ENCODE assay signal across 8 mouse cellular contexts in the genomic region with DNA sequence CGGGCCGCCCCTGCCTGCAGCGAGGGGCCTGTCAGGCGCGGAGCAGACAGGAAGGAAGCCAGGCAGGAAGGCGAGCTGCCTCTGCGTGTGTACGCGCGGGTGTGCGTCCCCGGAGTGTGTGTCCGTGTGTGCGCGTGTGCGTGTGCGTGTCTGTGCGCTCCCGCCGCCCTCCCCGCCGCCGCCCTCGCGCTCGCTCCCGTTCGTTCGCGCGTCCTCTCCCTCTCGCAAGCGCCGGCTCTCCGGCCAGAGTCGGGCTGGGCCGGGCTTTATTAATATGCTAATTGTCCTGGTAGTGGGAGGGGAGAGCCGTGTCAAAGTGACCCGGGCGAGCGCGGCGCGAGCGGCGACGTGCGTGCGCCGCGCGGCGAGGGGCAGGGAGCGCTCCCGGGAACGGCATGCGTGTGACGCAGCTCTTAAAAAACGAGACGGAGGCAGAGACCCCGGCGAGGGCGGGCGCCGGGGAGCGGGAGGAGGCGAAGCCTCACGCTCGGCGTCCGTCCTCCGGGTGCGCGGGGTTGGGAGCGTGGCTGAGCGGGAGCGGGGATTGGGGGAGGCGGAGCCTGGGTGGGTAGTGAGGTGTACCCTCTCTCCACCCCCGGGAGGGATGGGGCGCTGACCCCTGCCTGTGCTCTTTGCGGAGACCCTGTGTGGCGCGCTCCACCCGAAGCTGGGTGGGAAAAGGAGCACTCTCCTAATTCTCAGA. TPM values are rescaled to one million over a fixed set of nuclear protein-coding genes. Genes with fewer than 3 reads are reported as not detected.
DNase-seq lines count a peak whose midpoint lies in the region; ATAC-seq and TF ChIP-seq lines count a peak whose summit lies in the region.

A gene (minus strand): TSS at position 222 of the 703 bp plus-strand sequence.

- WGBS in forebrain, embryonic 10.5 days = under 1% methylated on average over 84 of the region's 84 CpGs
- under 1% methylated on average over 79 of the region's 84 CpGs for WGBS in heart, embryonic 14.5 days
- WGBS in liver, embryonic 12.5 days (ENCODE audit: insufficient replicate concordance) = 1% methylated on average over 82 of the region's 84 CpGs
- WGBS in stomach, embryonic 14.5 days = under 1% methylated on average over 74 of the region's 84 CpGs

- no peaks in the 10 kb centered on the region for H3K9me3 ChIP-seq in forebrain, embryonic 10.5 days
- H3K9me3 ChIP-seq in heart, embryonic 14.5 days (ENCODE audit: control insufficient read depth, low read length) = no peaks in the 10 kb centered on the region
- H3K9me3 ChIP-seq in liver, embryonic 12.5 days (replicated peaks) = no peaks in the 10 kb centered on the region
- no peaks in the 10 kb centered on the region for H3K9me3 ChIP-seq in stomach, embryonic 14.5 days (ENCODE audit: control insufficient read depth, low read depth, low read length)

- DNase-seq in A20 (ENCODE audit: low read depth, low spot score) = peak; percentile 88
- DNase-seq in forebrain, embryonic 10.5 days (ENCODE audit: extremely low spot score, low spot score) = peak; percentile 87
- DNase-seq in kidney, postnatal 14 days = peak; percentile 93
- DNase-seq in natural killer cell, adult 2 months (ENCODE audit: low spot score in 2 of 2) = peak; percentile 72 to 76

- no peaks in the 10 kb centered on the region for H3K27me3 ChIP-seq in forebrain, embryonic 10.5 days (ENCODE audit: poor library complexity, severe bottlenecking)
- no peaks in the 10 kb centered on the region for H3K27me3 ChIP-seq in heart, embryonic 14.5 days (ENCODE audit: control insufficient read depth, insufficient read depth, low read length)
- H3K27me3 ChIP-seq in liver, embryonic 12.5 days (replicated peaks) = peaks cover 13% of the 10 kb centered on the region
- H3K27me3 ChIP-seq in stomach, embryonic 14.5 days (ENCODE audit: control insufficient read depth, insufficient read depth, low read length) = no peaks in the 10 kb centered on the region

- peak within 1 kb of the TSS; percentile 80 for H3K27ac ChIP-seq in bone marrow macrophage, adult 2 months (ENCODE audit: insufficient read depth, low read depth, low read length)
- peak within 1 kb of the TSS; percentile 97 for H3K27ac ChIP-seq in forebrain, embryonic 10.5 days
- H3K27ac ChIP-seq in heart, embryonic 14.5 days (replicated peaks in 1 of 2; ENCODE audit: control insufficient read depth in 1 of 2, insufficient read depth in 1 of 2, low read depth in 2 of 2, low read length in 2 of 2) = peak within 1 kb of the TSS; percentile 92 to 99
- peak within 1 kb of the TSS; percentile 95 for H3K27ac ChIP-seq in liver, embryonic 12.5 days
- H3K27ac ChIP-seq in stomach, embryonic 14.5 days (ENCODE audit: low read length) = peak within 1 kb of the TSS; percentile 92

- peak; percentile 75 for ATAC-seq in heart, embryonic 14.5 days (ENCODE audit: insufficient number of reproducible peaks, insufficient read depth, low FRiP score, low read depth)
- ATAC-seq in liver, embryonic 12.5 days = peak; percentile 68
- ATAC-seq in stomach, embryonic 14.5 days (ENCODE audit: insufficient number of reproducible peaks, insufficient read depth, low FRiP score, low read depth) = peak; percentile 76

- peak within 1 kb of the TSS; percentile 85 for H3K4me3 ChIP-seq in bone marrow macrophage, adult 2 months (ENCODE audit: insufficient read depth, low read length)
- peak within 1 kb of the TSS; percentile 97 for H3K4me3 ChIP-seq in forebrain, embryonic 10.5 days
- peak within 1 kb of the TSS; percentile 88 to 99 for H3K4me3 ChIP-seq in heart, embryonic 14.5 days (ENCODE audit: control insufficient read depth in 1 of 2, insufficient read depth in 1 of 2, low read depth in 1 of 2, low read length in 2 of 2)
- H3K4me3 ChIP-seq in liver, embryonic 12.5 days = peak within 1 kb of the TSS; percentile 89
- H3K4me3 ChIP-seq in stomach, embryonic 14.5 days (ENCODE audit: low read depth, low read length) = peak within 1 kb of the TSS; percentile 82

- peaks cover 35% of the 10 kb centered on the region for H3K4me1 ChIP-seq in bone marrow macrophage, adult 2 months (ENCODE audit: control insufficient read depth, insufficient read depth, low read length)
- H3K4me1 ChIP-seq in forebrain, embryonic 10.5 days = peaks cover 76% of the 10 kb centered on the region
- H3K4me1 ChIP-seq in heart, embryonic 14.5 days (ENCODE audit: control insufficient read depth in 2 of 2, insufficient read depth in 2 of 2, low read length in 2 of 2) = peaks cover 34 to 58% of the 10 kb centered on the region in 2 experiments
- peaks cover 65% of the 10 kb centered on the region for H3K4me1 ChIP-seq in liver, embryonic 12.5 days
- peaks cover 47% of the 10 kb centered on the region for H3K4me1 ChIP-seq in stomach, embryonic 14.5 days (ENCODE audit: control insufficient read depth, insufficient read depth, low read length)

- no peak for TF ChIP-seq CTCF in bone marrow macrophage, adult 2 months (IDR thresholded peaks at IDR 0.05; ENCODE audit: low read depth, low read length)

- peak within 1 kb of the TSS; percentile 94 for H3K4me2 ChIP-seq in heart, embryonic 14.5 days (ENCODE audit: low read length)
- peak within 1 kb of the TSS; percentile 99 for H3K4me2 ChIP-seq in liver, embryonic 12.5 days
- peak within 1 kb of the TSS; percentile 82 for H3K4me2 ChIP-seq in stomach, embryonic 14.5 days (replicated peaks; ENCODE audit: low read depth, low read length)

- peak within 1 kb of the TSS; percentile 100 for H3K9ac ChIP-seq in heart, embryonic 14.5 days (ENCODE audit: low read length)
- peak within 1 kb of the TSS; percentile 95 for H3K9ac ChIP-seq in liver, embryonic 12.5 days
- peak within 1 kb of the TSS; percentile 96 for H3K9ac ChIP-seq in stomach, embryonic 14.5 days (replicated peaks; ENCODE audit: low read depth, low read length)

- TF ChIP-seq POLR2A in bone marrow macrophage, adult 2 months (IDR thresholded peaks at IDR 0.05; ENCODE audit: borderline replicate concordance, low read depth, low read length) = no peak

- H3K36me3 ChIP-seq in forebrain, embryonic 10.5 days (replicated peaks) = no peaks in the 10 kb centered on the region
- no peaks in the 10 kb centered on the region for H3K36me3 ChIP-seq in heart, embryonic 14.5 days (ENCODE audit: control insufficient read depth, insufficient read depth, low read length)
- H3K36me3 ChIP-seq in liver, embryonic 12.5 days = no peaks in the 10 kb centered on the region
- no peaks in the 10 kb centered on the region for H3K36me3 ChIP-seq in stomach, embryonic 14.5 days (ENCODE audit: control insufficient read depth, insufficient read depth, low read length)

RNA-seq across cellular contexts. Expression of the gene that starts here (rescaled TPM):
- polyA plus RNA-seq in bone marrow macrophage, adult 2 months (2012; ENCODE audit: insufficient read depth, insufficient read length, missing spikeins) = 103 and 106 TPM in 2 replicates
- 87.8 and 91.0 TPM in 2 replicates for polyA plus RNA-seq in forebrain, embryonic 10.5 days (2016; fragmentation: Nextera tagmentation; extraction: Ambion mirVana)
- polyA plus RNA-seq in heart, embryonic 14.5 days (2014; fragmentation: Nextera tagmentation; extraction: Ambion mirVana) = 58.8 and 66.5 TPM in 2 replicates
- polyA plus RNA-seq in liver, embryonic 12.5 days (2016; fragmentation: Nextera tagmentation; extraction: Ambion mirVana) = 53.2 and 53.4 TPM in 2 replicates
- 75.9 and 78.9 TPM in 2 replicates for polyA plus RNA-seq in stomach, embryonic 14.5 days (2014; fragmentation: Nextera tagmentation; extraction: Ambion mirVana)

Comparison
In these comparisons a context has a peak if more than half of its experiments do, and no peak if none do; other contexts are left out.
1. Peak in every context shown above with its lines: DNase-seq, ATAC-seq, H3K4me3 ChIP-seq and H3K27ac ChIP-seq.